Mouse (Mus musculus) activated CD4-positive, CD25-positive, alpha-beta regulatory T cell, adult 4 months (primary cell): ENCODE results near the gene Dlgap4. TPM values are rescaled to one million over a fixed set of nuclear protein-coding genes. Genes with fewer than 3 reads are reported as not detected.

ENCODE experiments used
- ATAC-seq: one replicate; pipeline ENCODE4 v1.8.0; 2017
- polyA plus RNA-seq, 2 experiments: library from polyadenylated mRNA; unstranded; fragments of 100-300 nt; shearing (Covaris generic); gene quantifications; one replicate each; pipeline ENCODE4 v1.2.1; 2017

Dlgap4 gene
- polyA plus RNA-seq, 2 experiments from 2014 or later, result 56.8 to 71.9 TPM

DNA sequence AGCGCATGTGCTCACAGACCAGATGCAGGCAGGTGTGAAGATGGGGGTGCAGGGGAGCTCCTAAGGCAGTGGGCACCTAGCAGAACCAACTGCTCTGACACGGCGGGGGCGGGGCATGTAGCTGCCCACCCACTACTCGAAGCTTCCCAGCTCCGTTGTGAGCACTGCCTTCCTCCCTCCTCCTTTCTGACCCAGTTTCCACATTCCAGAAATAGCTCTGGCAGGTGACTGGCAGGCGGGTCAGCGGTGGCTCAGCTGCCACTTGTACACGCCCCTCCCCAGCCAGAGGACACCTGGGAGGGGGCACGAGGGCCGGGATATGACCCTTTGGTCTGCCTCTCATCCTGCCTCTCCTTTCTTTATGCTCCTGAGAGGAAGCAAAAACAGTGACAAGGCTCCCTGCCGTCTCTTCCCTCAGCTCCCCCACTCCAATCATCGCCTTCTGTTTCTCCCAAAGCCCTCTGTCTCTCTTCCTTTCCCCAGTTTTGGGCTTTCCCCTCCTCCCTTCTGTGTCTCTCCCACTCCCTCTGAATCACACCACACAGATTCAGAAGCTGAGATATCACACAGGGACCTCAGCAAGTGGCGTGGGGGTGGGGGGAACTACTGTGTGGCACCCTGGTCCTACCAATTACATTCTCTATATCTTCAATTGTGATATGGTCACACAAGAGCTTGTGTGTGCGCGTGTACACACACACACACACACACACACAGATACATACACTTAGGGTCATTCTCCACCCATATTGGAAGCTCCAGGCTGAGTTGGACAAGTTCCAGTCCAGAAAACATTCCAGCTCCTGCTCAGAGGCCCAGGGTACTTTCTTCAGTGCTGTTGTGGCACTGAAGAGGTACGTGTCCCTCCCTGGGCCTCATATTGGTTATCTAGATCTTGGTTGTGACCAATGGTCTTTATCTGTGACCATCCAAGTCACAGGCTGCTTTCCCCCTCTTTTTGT lies 104.1 kb downstream of the Dlgap4 start:
- ATAC-seq, result no peak

DNA sequence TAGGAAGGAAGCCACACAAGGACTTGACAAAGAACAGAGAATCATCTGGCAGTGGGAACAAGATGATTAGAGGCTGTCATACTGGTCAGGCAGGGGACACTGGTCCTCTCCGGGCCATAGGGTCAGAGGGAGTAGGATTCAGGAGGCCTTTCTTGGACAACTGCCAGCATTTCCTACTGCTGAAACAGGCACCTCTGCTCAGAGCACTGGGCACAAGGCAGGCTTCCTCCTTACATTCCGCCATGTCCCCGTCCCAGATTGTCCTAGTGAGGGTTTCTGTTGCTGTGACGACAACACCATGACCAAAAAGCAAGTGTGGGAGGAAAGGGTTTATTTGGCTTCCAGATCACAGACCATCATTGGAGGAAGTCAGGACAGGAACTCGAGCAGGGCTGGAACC lies 105.3 kb downstream of the Dlgap4 start:
- no peak for ATAC-seq

DNA sequence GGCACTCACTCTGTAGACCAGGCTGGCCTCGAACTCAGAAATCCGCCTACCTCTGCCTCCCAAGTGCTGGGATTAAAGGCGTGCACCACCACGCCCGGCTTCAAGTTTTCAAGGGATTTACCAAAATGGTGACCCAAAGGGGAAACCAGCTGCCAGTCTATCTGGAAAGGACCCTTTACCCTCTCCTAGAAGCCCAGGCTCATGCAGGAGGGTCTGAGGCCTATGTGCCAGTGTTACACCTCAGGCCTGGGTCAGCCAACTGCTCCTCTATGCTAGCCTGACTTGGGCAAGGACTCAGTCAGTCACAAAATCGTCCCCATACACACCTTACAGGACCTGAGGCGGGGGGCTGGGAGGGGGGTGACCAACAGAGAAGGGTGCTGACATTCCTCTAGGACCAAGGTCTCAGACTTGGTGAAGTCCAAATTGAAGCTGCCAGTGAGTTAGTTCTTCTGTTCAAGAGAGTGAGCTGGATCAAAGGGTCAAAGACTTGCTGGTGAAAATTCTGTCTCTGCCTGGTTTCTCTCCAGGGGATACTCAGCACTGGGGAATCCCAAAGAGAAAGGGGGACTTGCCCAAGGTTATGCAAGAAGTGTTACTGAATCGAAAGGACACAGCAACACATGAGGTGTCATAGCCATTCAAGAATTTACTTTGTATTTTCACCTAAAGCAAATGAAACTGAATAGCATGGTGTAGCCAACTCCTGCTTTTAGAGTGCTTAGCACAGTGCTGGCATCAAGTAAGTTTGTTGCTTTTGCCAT lies 106.2 kb downstream of the Dlgap4 start:
- no peak for ATAC-seq

DNA sequence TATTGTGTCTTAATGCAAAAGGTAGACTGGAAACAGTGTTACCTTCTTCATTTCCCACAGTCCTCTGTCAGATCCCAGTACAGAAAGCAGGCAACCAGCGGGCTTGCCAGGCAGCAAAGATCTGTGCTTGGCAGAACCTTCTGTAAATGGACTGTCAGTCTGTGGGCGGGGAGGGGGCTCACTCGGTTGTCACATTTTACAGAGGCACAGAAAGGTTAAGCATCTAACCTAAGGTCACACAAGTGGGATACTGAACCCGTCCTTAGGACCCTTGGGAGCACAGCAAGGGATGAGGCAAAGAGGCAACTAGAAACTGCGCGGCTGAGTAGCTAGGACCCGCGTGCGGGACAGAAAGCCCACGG lies 106.8 kb downstream of the Dlgap4 start:
- ATAC-seq, result peak; percentile 3

DNA sequence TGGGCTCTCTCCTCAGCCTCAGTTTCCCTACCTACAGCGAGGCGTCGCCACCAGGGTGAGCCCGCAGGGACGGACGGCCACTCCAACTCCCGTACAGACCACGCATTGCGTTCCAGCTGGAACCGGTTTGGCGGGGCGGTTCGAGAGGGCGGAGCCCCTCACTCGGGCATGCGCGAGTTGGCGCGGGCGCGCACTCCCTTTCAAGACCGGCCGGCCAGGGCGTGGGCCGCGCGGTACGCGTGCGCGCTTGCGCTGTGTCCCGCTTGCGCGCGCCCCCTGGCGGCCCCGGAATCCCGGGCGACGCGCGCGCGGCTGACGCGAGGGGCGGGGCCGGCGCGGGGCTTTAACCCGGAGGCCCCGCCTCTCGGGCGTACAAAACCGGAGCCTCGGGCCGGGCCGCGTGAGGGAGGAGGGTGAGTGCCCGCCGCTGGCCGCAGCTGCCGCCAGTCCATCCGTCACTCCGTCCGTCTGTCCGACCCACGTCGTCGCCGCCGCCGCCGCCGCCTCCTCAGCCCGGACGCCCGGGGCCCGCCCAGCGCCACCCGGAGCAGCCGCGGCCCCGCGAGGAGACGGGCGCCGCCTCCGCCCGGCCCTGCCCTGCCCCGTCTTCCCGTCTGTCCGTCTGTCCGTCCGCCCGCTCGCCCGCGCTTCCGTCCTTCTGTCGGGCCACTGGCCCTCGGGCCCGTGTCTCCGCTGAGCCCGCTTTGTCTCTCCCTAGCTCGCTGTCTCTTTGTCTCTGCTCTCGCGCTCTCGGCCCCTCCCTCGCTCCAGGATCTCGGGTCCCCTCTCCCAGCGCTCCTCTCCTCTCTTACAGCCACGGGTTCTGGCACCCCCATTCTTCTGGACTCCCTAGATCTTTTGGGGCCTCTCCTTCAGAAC lies 107.4 kb downstream of the Dlgap4 start:
- peak; percentile 79 for ATAC-seq

DNA sequence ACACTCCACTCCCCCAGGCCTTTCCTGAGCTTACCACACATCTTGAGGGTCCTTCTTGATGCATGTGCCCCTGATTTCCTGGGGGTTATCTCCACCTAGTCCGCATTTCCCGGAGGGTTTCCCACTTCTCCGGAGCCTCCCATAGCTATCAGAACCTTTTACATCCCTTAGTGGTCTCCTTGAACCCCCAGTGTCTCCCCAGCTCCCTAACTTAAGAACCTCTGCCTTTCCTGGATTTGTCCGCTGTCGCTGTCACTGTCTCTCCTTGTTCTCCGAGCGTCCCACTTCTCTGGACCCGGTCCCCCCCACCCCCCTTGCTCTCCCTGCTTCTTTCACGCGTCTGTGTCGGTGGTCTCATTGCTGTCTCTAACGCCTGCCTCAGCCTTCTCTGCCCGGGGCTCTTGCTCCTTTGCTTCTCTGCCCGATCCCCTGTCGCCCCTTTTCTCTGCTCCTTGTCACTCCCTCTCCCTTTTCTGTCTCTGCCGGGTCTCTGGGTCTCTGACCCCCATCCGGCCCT lies 108.1 kb downstream of the Dlgap4 start:
- no peak for ATAC-seq

DNA sequence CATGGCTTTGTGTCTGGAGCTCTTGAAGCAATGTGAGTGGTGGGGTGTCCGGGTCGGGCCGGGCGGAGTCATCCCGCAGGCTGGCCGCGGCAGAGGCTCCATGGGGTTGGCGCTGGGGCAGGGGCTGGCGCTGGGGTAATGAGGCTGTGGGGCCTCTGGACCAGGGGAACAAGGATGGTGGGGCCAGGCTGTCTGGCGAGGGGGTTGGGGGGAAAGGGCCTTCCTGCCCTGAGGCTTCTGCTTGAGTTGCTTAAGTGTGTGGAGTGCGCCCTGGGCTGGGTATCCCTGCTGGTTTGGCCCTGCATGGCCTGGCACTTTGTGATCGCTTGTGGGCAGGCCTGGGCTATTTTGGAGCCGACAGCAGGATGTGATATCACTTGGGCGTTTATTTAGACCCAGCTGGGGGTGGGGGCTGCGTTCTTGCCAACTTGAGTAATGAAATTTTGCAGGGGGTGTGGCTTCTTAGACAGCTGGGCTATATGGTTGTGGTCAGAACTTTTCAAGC lies 108.6 kb downstream of the Dlgap4 start:
- no peak for ATAC-seq

DNA sequence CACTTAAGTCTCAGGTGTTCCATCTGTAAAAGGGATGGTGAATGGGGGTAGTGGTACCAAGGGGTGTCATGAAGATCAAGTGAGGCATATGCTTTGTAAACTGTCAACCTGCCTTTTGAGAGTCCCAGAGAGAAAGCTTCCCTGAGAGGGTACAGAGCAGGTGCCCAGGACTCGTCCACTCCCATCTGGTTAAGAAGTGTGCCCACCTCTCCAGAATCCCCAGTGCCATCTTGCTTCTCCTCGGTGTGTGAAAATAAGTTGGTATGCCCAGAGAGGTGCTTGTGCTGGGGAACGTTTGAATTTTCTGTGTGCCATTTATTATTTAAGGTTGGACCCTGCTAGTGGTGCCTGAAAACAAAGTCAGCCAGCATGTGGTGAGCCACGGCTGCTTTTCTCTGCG lies 109.2 kb downstream of the Dlgap4 start:
- ATAC-seq, result no peak

DNA sequence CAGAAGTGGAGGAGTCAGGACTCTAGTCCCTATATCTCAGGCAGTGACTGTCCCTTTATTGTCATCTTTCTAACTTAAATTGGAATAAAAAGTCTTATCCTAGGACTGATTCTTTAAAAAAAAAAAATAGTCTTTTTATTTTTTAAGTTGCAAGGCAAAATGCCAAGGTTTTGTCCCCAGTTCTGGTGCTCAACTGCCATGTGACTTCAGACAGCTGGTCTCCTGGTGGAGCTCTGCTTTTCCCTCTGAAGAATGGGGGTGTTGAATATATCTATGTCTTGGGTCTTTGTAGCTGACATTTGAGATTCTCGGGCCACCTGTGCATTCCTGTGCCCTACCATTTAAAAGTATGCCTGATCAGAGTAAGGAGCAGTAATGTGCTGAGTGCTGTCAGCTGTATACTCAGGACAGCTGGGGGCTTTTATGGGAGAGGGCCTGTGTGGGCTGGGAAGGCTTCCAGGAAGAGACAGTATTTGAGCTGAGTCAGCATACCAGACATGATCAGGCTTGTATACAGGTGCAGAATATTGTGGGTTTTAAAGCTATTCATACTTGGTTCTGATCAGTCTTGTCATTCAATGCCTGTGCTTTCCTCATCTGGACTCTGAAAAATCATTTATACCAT lies 110.5 kb downstream of the Dlgap4 start:
- no peak for ATAC-seq

DNA sequence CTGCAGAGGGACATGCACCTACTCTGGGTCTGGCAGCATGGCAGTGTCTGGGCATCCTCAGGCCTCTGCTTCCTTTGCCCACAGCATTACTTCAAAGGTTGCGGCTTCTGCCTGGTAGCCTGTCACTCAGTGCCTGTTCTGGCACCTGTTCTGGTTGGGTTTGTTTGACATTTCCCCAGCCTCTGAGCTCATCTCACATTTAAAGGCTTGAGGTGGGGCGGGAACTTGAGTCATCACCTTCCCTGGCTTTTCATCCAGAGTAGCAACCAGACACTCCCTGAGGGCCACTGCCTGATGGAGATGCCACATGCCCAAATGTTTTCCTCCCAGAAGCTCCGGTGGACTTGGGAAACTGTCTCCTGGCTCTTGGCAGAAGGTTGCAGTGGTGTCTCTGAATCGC lies 111.4 kb downstream of the Dlgap4 start:
- ATAC-seq, result no peak

DNA sequence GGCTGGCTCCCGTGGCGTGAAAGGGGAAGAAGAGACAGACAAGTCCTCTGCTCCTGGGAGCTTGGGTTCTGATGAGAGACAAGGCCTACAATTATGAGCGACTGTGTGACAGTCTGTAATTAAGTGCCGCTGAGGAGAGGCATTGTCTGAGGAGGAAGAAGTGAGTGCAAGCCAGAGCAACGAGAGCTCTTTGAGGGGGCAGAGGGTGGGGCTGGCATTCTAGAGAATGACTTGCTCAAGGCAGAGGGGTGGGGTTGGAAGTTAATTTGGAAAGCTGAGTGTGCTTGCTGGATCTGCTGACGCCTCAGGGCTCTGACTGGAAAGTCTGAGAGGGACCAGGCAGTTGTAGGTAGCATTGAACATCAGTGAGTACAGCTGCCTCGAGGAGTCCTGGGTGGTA lies 112.8 kb downstream of the Dlgap4 start:
- ATAC-seq, result no peak

DNA sequence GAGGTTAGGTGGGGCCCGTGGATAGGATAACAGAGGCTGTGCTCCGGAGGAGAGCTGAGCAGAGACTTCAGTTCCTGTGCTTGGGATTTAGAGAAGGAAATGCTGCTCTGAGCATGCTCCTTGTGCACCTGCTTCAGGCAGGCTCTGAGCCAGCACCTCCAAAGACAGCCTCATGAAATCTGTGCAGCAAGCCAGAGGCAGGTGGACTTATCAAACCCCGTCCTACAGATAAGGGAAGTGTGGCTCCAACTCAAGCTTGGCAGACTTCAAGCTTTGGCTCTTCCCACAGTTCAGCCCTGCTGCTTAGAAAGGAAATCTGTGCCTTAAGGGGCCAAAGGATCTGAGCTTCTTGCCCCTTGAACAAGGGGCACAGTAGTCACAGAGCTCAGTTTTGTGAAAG lies 113.4 kb downstream of the Dlgap4 start:
- ATAC-seq, result no peak

DNA sequence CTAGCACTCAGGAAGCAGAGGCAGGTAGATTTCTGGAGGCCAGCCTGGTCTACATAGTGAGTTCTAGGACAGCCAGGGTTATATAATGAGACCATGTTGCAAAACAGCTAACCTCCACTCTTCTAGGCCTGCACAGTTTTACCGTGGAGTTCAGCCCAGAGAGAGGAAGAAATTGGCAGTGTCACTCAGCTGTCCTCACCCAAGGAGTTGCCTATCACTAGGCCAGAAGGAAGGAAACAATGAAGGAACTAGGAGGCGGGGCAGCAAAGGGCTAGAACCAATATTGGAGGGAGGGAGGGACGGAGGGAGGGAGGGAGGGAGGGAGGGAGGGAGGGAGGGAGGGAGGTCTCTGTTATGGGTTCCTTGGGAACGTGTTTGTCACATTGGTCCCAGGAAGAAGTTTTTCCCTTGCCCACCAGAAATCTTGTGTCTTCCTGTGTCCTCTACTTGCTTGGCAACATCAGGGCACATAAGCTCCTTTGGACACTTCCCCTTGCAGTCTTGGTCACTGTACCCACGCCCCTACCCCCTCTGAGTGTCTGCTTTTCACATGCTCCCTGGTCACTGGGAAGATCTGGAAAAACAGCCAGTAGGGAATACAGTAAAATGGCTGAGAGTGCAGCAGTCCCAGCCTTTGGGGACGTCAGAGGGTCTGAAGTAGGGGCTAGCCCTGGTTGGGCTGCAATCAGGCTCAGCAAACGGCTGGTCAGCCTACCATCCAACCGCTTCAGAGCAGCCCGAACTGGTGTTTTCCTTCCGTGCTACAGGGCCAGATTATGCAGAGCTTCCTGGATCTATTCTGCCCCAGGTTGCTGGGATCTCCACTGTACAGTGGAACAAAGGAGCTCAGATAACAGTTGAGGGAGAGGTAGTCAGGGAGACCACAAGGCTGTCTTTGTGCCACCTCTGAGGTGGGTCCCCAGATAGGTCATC lies 116.3 kb downstream of the Dlgap4 start:
- peak; percentile 50 for ATAC-seq

DNA sequence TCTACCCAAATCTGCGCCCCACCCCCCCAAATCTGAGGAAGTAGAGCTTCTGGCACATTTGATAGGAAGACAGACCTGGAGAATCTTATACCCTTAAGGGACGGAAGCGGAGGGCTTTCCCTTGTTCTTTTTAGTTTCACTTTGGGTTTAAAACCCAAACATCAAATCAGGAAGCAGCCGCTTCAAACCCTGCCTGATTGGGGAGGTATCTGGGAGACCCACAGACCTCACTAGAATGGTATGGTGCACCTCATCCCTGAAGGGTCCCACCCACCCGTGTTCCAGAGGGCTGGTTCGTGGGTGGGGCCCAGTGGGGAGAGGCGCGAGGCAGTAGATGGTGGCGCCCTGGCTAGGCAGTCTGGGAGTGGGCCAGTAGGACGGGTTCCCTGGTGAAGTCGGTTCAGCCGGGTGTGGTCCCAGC lies 117.0 kb downstream of the Dlgap4 start:
- ATAC-seq, result peak; percentile 88

DNA sequence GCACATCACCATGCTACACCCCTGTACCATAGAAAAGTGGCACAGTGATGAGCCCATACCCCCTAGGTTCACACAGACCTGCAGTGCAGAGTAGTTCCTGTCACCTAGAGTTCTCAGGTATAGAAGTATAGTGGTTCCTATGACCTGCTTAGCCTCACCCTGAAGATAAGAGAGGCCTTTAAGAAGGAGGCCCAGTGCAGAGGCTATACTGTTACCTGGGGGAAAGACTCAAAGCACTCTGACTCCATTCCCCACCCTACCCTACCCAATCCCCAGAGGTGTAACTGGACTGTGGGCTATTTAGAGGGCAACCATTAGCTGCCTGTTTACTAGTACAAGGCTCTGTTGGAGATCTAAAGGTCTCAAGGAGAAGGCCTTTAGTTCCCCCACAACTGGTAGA lies 118.1 kb downstream of the Dlgap4 start:
- no peak for ATAC-seq

DNA sequence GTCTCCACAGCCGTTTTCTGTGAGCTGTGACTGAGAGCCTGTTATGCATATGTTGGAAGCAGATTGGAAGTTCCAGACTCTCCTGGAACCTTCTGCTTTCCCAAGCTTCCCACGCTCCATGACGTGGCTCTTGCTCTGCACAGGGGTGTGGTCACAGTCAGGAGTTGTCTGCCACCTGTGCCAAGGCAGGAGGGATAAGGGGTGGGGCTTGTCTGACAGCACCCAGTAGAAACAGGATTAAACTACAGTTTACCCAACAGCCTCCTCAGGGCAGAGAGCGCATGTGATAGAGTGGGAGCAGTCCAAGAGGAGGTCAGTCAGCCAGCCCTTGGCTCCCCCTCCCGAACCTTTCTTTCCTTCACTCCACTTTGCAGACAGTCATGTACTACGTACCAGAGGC lies 118.6 kb downstream of the Dlgap4 start:
- no peak for ATAC-seq

DNA sequence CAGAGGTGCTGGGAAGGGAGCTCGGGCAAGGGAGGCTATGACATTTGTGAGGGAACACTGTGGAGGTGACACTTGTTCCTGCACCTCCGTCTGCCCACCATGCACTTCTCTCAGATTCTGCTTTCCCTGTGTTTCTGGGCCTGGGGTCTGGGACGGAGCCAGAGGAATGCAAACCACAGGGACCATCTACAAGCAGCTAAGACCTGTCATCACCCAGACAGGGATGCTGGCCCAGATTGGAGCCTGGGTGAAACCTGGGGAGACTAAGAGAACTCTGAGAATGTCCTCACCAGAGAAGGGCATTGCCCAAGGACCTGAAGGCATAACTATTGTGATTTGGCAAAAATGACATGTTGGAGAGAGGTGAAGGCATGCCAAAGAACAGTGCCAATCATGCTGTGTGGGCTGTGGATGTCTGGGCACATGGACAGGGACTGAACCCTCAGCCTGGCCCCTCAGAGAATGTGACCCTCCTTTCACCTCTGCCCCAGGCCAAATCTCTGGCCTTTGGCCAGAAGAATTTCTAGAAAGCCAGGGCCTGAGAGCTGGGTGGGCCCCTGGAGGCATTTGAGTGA lies 122.3 kb downstream of the Dlgap4 start:
- no peak for ATAC-seq

DNA sequence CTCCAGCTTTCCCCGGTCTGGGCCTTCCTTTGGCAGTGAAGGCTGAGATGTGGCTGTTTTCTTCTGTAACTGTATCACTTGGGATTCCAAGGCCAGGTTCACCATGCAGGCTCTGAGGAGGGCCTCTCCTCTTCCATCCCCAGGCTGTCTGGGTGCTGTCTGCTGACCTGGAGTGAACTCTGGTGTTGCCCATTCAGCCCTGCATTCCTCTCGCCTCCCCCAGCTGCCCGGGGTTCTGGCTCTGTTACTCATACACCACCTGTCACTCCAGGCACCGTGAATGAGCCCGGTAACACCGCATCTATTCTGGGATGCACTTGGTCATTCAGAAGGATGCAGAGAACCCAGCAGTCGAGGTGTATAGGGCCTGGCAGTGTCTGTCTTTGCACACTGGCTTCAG lies 123.3 kb downstream of the Dlgap4 start:
- ATAC-seq, result no peak

DNA sequence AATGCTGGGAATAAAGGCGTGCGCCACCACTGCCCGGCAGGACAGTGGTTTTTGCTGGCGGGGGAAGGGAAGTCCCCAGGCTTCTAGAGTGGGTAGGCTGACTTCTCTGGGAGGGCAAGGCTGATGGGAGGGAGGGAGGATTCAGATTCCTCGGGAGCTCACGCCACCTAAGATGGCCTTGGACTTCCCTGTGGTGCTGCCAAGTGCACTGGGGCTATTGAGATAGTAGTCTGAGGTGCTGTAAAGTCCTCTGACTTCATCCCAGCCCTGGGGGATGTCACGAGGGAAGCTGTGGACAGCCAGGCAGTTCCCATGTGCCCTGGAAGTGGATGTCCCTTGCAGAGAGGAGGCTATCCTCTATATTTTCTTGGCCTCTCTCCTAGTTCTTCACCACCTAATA lies 124.5 kb downstream of the Dlgap4 start:
- ATAC-seq, result no peak

DNA sequence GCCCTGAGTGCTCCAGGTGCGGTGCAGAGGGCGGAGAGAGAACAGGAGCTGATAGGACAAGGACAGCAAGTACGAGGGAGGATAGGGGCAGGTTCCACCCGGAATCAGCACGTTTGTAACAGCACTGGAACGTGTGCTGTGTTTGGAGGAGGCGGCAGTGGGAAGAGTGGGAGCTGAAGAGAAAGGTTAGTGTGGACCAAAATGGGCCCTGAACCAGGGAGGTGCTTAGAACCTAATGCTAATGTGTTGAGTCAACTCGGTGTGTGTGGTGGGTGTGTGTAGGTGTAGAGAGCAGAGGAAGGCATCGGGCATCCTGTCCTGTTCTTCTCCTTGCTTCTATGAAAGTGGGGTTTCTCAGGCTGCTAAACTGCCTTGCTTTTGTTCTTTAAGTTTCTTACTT lies 127.8 kb downstream of the Dlgap4 start:
- no peak for ATAC-seq
